Mouse (Mus musculus) ES-Bruce4 (cell line): ENCODE measurements around the gene D430041D05Rik. TPM values are rescaled to one million over a fixed set of nuclear protein-coding genes. Genes with fewer than 3 reads are reported as not detected.

Experiments used
- H3K27ac ChIP-seq: 2 replicates; pipeline ENCODE4 v1.5.1; 2012; ENCODE audit warnings: low read length, inconsistent platforms; ENCODE audit not compliant: insufficient read depth
- H3K27me3 ChIP-seq: 2 replicates; pipeline ENCODE4 v1.6.1; 2012; ENCODE audit warnings: mild to moderate bottlenecking, low read length, inconsistent platforms; ENCODE audit not compliant: control insufficient read depth, poor library complexity, insufficient read depth, severe bottlenecking
- H3K36me3 ChIP-seq: 2 replicates; pipeline ENCODE4 v1.6.1; 2012; ENCODE audit warnings: inconsistent platforms, mild to moderate bottlenecking, low read length, moderate library complexity; ENCODE audit not compliant: control insufficient read depth, poor library complexity, insufficient read depth, severe bottlenecking
- H3K4me1 ChIP-seq: one replicate; pipeline ENCODE4 v1.8.1; 2011; ENCODE audit warnings: low read length; ENCODE audit not compliant: control insufficient read depth, insufficient read depth
- H3K4me3 ChIP-seq: 2 replicates; pipeline ENCODE4 v1.5.1; 2011; ENCODE audit warnings: low read depth, mild to moderate bottlenecking, low read length
- H3K9ac ChIP-seq: 2 replicates; pipeline ENCODE4 v1.6.1; 2012; ENCODE audit warnings: low read depth, mild to moderate bottlenecking, inconsistent platforms; ENCODE audit not compliant: poor library complexity, severe bottlenecking
- H3K9me3 ChIP-seq: replicated peaks from 2 replicates; pipeline ENCODE4 v1.6.1; 2012; ENCODE audit warnings: mild to moderate bottlenecking, low read length, inconsistent platforms; ENCODE audit not compliant: control insufficient read depth, poor library complexity, insufficient read depth, severe bottlenecking
- CTCF ChIP-seq: IDR thresholded peaks from one replicate; pipeline ENCODE4 v1.8.1; 2011; ENCODE audit warnings: low read depth, low read length
- EP300 ChIP-seq: IDR thresholded peaks from 2 replicates; pipeline ENCODE4 v1.6.1; 2011; ENCODE audit warnings: low read depth, low read length; ENCODE audit not compliant: insufficient read depth
- POLR2A ChIP-seq: IDR thresholded peaks from one replicate; pipeline ENCODE4 v1.8.1; 2011; ENCODE audit warnings: low read length; ENCODE audit not compliant: insufficient read depth
- polyA plus RNA-seq: library from polyadenylated mRNA; stranded (reverse); fragments of >200 nt; gene quantifications from 2 replicates; pipeline ENCODE4 v1.2.4, GENCODE M21; 2011; ENCODE audit warnings: low read depth; ENCODE audit not compliant: missing spikeins, insufficient read depth, insufficient read length

Gene D430041D05Rik
- polyA plus RNA-seq, 1 experiment = 0.10 TPM

DNA sequence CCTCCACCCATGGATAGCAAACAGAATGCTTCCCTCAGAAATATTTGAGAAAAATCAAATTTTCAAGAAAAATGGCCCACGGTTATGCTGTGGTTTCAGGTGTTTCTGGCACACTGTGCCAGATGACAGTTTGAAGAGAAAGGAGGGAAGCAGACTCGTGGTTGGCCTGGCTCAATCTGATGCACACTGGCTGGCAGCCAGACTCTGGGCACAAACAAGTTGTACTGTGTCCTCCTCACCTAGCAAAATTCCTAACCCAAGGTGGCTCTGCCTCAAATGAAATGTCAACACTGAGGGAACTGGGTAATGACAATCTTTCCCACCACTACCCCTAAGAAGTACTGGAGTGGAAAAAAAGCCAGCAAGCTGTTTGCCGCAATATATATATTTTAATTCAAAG lies 15.3 kb upstream of the D430041D05Rik start:
- Histone ChIP-seq H3K4me1 (no peaks in the 10 kb centered on the region), H3K27me3 (no peaks in the 10 kb centered on the region), H3K9me3 (no peaks in the 10 kb centered on the region), H3K36me3 (no peaks in the 10 kb centered on the region; the same call in 1 of the 2 replicates), H3K9ac (no peak overlapping the region), H3K27ac (no peak overlapping the region), H3K4me3 (no peak overlapping the region)
- no peak for TF ChIP-seq CTCF
- TF ChIP-seq EP300 = no peak

DNA sequence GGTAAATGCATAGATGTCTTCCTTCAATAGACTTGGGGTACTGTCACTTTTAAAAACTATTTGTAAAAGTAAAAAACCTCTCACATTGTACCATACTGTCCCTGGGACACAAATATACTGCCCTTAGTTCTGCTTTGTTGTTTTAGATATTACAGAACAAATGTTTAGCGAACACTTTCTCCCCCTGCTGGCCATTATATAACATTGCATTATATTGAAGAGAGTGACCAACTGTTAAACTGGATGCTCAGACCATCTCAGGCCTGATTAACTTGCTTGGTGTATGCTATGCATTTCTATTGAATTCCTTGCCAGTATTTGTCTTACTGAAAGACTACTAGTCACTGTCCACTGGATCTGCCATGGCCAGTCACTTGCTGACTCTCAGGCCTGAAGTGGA lies 11.4 kb upstream of the D430041D05Rik start:
- no peak overlapping the region for H3K9ac ChIP-seq
- H3K27me3 ChIP-seq = no peaks in the 10 kb centered on the region
- no peaks in the 10 kb centered on the region for H3K9me3 ChIP-seq
- no peak overlapping the region for H3K27ac ChIP-seq
- H3K4me3 ChIP-seq = no peak overlapping the region
- no peaks in the 10 kb centered on the region for H3K36me3 ChIP-seq
- no peaks in the 10 kb centered on the region for H3K4me1 ChIP-seq
- no peak for TF ChIP-seq EP300
- no peak for TF ChIP-seq POLR2A
- no peak for TF ChIP-seq CTCF

DNA sequence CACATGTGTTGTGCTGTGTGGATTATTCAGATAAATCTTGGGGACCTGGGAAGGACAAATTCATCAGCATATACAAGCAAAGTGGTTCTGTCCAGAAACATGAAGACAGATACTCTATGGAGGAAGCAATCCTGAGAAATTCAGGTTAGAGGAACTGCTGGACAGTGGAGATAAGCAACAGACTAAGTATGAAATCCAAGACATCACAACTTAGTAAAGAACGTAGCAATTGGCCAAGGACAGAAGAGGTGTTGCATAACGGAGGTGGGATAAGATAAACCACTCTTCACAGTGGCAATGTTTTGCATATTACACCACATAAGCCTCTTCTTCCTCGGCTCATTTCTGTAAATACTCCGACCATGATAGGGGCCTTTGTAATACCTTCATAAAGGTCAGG lies 10.0 kb upstream of the D430041D05Rik start:
- no peak overlapping the region for H3K4me3 ChIP-seq
- TF ChIP-seq POLR2A = no peak
- no peak for TF ChIP-seq EP300
- no peak for TF ChIP-seq CTCF

DNA sequence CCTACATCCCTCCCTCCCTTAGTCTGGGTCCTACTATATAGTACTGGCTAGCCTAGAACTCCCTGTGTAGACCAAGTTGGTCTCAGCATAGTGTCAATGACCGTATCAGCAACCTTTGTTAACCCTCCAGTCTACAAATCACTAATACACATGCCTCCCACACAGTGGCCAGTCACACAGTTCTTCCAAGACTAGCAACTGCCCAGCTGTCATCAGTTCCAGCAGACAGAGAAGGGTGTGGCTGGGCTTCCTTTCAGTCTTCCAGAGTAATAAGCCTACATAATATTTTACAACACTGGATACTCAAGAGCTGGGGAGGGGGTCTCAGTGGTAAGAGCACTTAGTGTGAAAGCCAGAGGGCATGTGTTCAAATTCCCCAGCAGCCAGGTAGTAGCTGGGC lies 9.2 kb upstream of the D430041D05Rik start:
- Histone ChIP-seq H3K27ac (no peak overlapping the region), H3K9me3 (no peaks in the 10 kb centered on the region), H3K27me3 (no peaks in the 10 kb centered on the region), H3K4me3 (no peak overlapping the region), H3K9ac (no peak overlapping the region), H3K36me3 (no peaks in the 10 kb centered on the region), H3K4me1 (no peaks in the 10 kb centered on the region)
- TF ChIP-seq EP300 = no peak
- TF ChIP-seq CTCF = no peak
- no peak for TF ChIP-seq POLR2A

More for the DNA sequence above, 10.0 kb upstream of the D430041D05Rik start:
- Histone ChIP-seq H3K9me3 (no peaks in the 10 kb centered on the region), H3K4me1 (no peaks in the 10 kb centered on the region), H3K9ac (no peak overlapping the region), H3K27ac (no peak overlapping the region), H3K27me3 (no peaks in the 10 kb centered on the region), H3K36me3 (no peaks in the 10 kb centered on the region)

GRCm38 (mm10) chr2:104419411-104419810 lies 8.6 kb upstream of the D430041D05Rik start:
- Histone ChIP-seq H3K4me1 (no peaks in the 10 kb centered on the region), H3K4me3 (no peak overlapping the region), H3K27ac (no peak overlapping the region), H3K9me3 (no peaks in the 10 kb centered on the region), H3K36me3 (no peaks in the 10 kb centered on the region), H3K9ac (no peak overlapping the region), H3K27me3 (no peaks in the 10 kb centered on the region)
- TF ChIP-seq CTCF (no peak), POLR2A (no peak)

- Histone ChIP-seq H3K27ac (no peak overlapping the region), H3K9ac (no peak overlapping the region), H3K4me3 (no peak overlapping the region), H3K4me1 (no peaks in the 10 kb centered on the region), H3K9me3 (no peaks in the 10 kb centered on the region), H3K27me3 (peaks cover 25% of the 10 kb centered on the region), H3K36me3 (no peaks in the 10 kb centered on the region)
- TF ChIP-seq EP300 = no peak
- no peak for TF ChIP-seq CTCF
- no peak for TF ChIP-seq POLR2A
These were observed 2.2 kb upstream of the D430041D05Rik start for GRCm38 (mm10) chr2:104413011-104413410.
